Mouse (Mus musculus): ENCODE data around the gene Map2. TPM values are rescaled to one million over a fixed set of nuclear protein-coding genes. Genes with fewer than 3 reads are reported as not detected.

Map2 gene
- 5.4 and 8.7 TPM in 2 replicates for polyA plus RNA-seq (2012; rRNA removed)

DNA sequence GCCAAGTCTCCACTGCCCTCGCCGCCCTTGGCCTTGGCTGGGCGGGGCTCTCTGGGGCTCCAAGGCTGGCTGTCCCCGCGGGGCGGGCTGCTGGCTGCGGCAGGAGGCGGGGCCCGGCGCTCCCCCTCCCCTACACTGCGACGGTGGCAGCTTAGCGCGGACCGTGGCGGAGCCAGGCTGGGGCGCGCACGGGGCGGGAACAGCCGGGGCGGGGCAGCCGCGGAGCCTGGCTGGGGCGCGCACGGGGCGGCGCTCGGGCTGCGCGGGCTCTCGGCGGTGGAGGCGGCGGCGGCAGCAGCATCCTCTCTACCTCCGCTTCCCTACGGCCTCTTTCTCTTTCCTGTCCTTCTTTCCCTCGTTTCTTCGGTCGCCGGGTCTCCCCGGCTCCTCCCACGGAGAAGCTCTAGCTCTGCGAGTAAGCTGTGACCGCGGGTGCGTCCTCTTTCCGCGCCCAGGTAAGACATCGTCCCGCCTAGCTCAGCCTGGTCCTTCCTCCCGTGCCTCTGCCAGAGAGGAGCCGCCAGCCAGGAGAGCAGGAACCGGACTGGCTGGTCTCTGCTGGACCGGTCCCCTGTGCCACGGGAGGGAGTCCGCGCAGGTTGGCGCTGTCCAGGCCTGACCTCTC is at the start of gene Map2:
Gene Map2 (plus strand): TSS at position 233 of the 625 bp plus-strand sequence.
- under 1% methylated on average over 56 of the region's 61 CpGs for WGBS
- DNase-seq: peak; percentile 77
- Histone ChIP-seq H3K4me1 (ENCODE audit: control insufficient read depth, insufficient read depth, low read length) (no peaks in the 10 kb centered on the region), H3K4me3 (replicated peaks; ENCODE audit: extremely low read depth, low read depth, low read length) (peak within 1 kb of the TSS; percentile 64)
- TF ChIP-seq POLR2A (IDR thresholded peaks at IDR 0.05; ENCODE audit: borderline replicate concordance, extremely low read depth, low read depth, low read length): no peak
- TF ChIP-seq CTCF (IDR thresholded peaks at IDR 0.05; ENCODE audit: insufficient read depth, low read length): no peak

- H3K4me3 ChIP-seq (replicated peaks; ENCODE audit: extremely low read depth, low read depth, low read length): no peak overlapping the region
- no peak for DNase-seq
- no peaks in the 10 kb centered on the region for H3K4me1 ChIP-seq (ENCODE audit: control insufficient read depth, insufficient read depth, low read length)
- TF ChIP-seq CTCF (IDR thresholded peaks at IDR 0.05; ENCODE audit: insufficient read depth, low read length) (no peak), POLR2A (IDR thresholded peaks at IDR 0.05; ENCODE audit: borderline replicate concordance, extremely low read depth, low read depth, low read length) (no peak)
These were observed 42.1 kb upstream of the Map2 start for GRCm38 (mm10) chr1:66133014-66133413.

- no peak overlapping the region for H3K4me3 ChIP-seq (replicated peaks; ENCODE audit: extremely low read depth, low read depth, low read length)
- DNase-seq: no peak
- H3K4me1 ChIP-seq (ENCODE audit: control insufficient read depth, insufficient read depth, low read length): no peaks in the 10 kb centered on the region
- no peak for TF ChIP-seq CTCF (IDR thresholded peaks at IDR 0.05; ENCODE audit: insufficient read depth, low read length)
- no peak for TF ChIP-seq POLR2A (IDR thresholded peaks at IDR 0.05; ENCODE audit: borderline replicate concordance, extremely low read depth, low read depth, low read length)
These were observed 39.7 kb upstream of the Map2 start for GRCm38 (mm10) chr1:66135324-66135723.

DNA sequence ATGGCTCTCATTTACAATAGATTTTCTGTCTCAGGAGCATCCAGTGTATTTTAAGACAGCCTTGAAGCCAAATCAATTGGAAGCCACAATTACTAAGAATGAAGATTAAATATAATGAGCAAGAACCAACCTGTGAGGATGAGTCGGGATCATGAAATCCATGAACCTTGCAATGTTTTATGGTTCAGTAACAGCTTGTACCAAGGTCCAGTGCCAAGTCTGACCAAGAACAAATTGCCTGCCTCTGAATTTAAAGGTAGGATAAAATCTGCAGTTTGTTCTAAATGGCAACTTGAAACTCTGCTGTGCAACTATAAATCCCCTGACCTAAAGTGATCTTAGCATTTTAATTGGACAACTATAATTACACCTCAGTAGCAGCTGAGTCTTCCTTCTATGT is 34.4 kb upstream of the Map2 start:
- H3K4me1 ChIP-seq (ENCODE audit: control insufficient read depth, insufficient read depth, low read length): no peaks in the 10 kb centered on the region
- H3K4me3 ChIP-seq (replicated peaks; ENCODE audit: extremely low read depth, low read depth, low read length): no peak overlapping the region
- WGBS: 86% methylated on average over 1 of the region's 1 CpGs
- TF ChIP-seq CTCF (IDR thresholded peaks at IDR 0.05; ENCODE audit: insufficient read depth, low read length): no peak
- DNase-seq: no peak

- DNase-seq: no peak
- TF ChIP-seq CTCF (IDR thresholded peaks at IDR 0.05; ENCODE audit: insufficient read depth, low read length): no peak
- no peak for TF ChIP-seq POLR2A (IDR thresholded peaks at IDR 0.05; ENCODE audit: borderline replicate concordance, extremely low read depth, low read depth, low read length)
- no peaks in the 10 kb centered on the region for H3K4me1 ChIP-seq (ENCODE audit: control insufficient read depth, insufficient read depth, low read length)
- WGBS: 52% methylated on average over 3 of the region's 3 CpGs
- no peak overlapping the region for H3K4me3 ChIP-seq (replicated peaks; ENCODE audit: extremely low read depth, low read depth, low read length)
These were observed 29.9 kb upstream of the Map2 start for GRCm38 (mm10) chr1:66145180-66145579.

- WGBS: 66% methylated on average over 2 of the region's 2 CpGs
- no peaks in the 10 kb centered on the region for H3K4me1 ChIP-seq (ENCODE audit: control insufficient read depth, insufficient read depth, low read length)
- no peak for TF ChIP-seq CTCF (IDR thresholded peaks at IDR 0.05; ENCODE audit: insufficient read depth, low read length)
- no peak for TF ChIP-seq POLR2A (IDR thresholded peaks at IDR 0.05; ENCODE audit: borderline replicate concordance, extremely low read depth, low read depth, low read length)
These were observed 26.1 kb upstream of the Map2 start for GRCm38 (mm10) chr1:66148825-66149514.

DNA sequence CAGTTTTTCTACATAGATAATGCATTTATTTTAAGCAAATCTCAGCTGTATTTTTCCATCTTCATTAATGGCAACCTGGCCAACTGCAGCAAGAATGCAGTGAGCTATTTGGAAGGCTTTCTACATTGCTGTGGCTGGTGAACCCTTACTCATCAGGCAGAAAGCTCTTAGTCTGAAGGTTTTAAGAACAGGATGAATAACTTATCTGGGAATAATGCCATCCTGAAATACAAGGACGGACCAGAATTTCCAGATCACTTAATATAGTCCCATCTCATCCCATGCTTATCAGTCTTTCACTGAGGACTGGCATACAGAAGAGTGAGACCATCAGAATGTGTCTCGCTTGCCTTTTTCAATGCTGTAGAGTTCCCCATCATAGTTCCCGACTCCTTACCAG is 24.3 kb upstream of the Map2 start:
- no peak for DNase-seq
- WGBS: 78% methylated on average over 3 of the region's 3 CpGs
- no peaks in the 10 kb centered on the region for H3K4me1 ChIP-seq (ENCODE audit: control insufficient read depth, insufficient read depth, low read length)
- no peak overlapping the region for H3K4me3 ChIP-seq (replicated peaks; ENCODE audit: extremely low read depth, low read depth, low read length)
- TF ChIP-seq CTCF (IDR thresholded peaks at IDR 0.05; ENCODE audit: insufficient read depth, low read length): no peak
- no peak for TF ChIP-seq POLR2A (IDR thresholded peaks at IDR 0.05; ENCODE audit: borderline replicate concordance, extremely low read depth, low read depth, low read length)

More at GRCm38 (mm10) chr1:66148825-66149514, 26.1 kb upstream of the Map2 start:
- H3K4me3 ChIP-seq (replicated peaks; ENCODE audit: extremely low read depth, low read depth, low read length): no peak overlapping the region
- DNase-seq: no peak

- Histone ChIP-seq H3K4me3 (replicated peaks; ENCODE audit: extremely low read depth, low read depth, low read length) (no peak overlapping the region), H3K4me1 (ENCODE audit: control insufficient read depth, insufficient read depth, low read length) (no peaks in the 10 kb centered on the region)
- TF ChIP-seq CTCF (IDR thresholded peaks at IDR 0.05; ENCODE audit: insufficient read depth, low read length) (no peak), POLR2A (IDR thresholded peaks at IDR 0.05; ENCODE audit: borderline replicate concordance, extremely low read depth, low read depth, low read length) (no peak)
- DNase-seq: no peak
- WGBS: 53% methylated on average over 2 of the region's 2 CpGs
These were observed 17.9 kb upstream of the Map2 start for GRCm38 (mm10) chr1:66157135-66157534.

- Histone ChIP-seq H3K4me3 (replicated peaks; ENCODE audit: extremely low read depth, low read depth, low read length) (no peak overlapping the region), H3K4me1 (ENCODE audit: control insufficient read depth, insufficient read depth, low read length) (no peaks in the 10 kb centered on the region)
- DNase-seq: no peak
- no peak for TF ChIP-seq CTCF (IDR thresholded peaks at IDR 0.05; ENCODE audit: insufficient read depth, low read length)
- TF ChIP-seq POLR2A (IDR thresholded peaks at IDR 0.05; ENCODE audit: borderline replicate concordance, extremely low read depth, low read depth, low read length): no peak
These were observed 17.5 kb upstream of the Map2 start for GRCm38 (mm10) chr1:66157589-66157988.

- no peak for TF ChIP-seq POLR2A (IDR thresholded peaks at IDR 0.05; ENCODE audit: borderline replicate concordance, extremely low read depth, low read depth, low read length)
- TF ChIP-seq CTCF (IDR thresholded peaks at IDR 0.05; ENCODE audit: insufficient read depth, low read length): no peak
- H3K4me3 ChIP-seq (replicated peaks; ENCODE audit: extremely low read depth, low read depth, low read length): no peak overlapping the region
- WGBS: 52% methylated on average over 2 of the region's 2 CpGs
- DNase-seq: no peak
- no peaks in the 10 kb centered on the region for H3K4me1 ChIP-seq (ENCODE audit: control insufficient read depth, insufficient read depth, low read length)
These were observed 10.4 kb upstream of the Map2 start for GRCm38 (mm10) chr1:66164648-66165047.

Data from lung, adult 2 months (tissue).